Mouse (Mus musculus): ENCODE results near the gene Mllt6.

DNA sequence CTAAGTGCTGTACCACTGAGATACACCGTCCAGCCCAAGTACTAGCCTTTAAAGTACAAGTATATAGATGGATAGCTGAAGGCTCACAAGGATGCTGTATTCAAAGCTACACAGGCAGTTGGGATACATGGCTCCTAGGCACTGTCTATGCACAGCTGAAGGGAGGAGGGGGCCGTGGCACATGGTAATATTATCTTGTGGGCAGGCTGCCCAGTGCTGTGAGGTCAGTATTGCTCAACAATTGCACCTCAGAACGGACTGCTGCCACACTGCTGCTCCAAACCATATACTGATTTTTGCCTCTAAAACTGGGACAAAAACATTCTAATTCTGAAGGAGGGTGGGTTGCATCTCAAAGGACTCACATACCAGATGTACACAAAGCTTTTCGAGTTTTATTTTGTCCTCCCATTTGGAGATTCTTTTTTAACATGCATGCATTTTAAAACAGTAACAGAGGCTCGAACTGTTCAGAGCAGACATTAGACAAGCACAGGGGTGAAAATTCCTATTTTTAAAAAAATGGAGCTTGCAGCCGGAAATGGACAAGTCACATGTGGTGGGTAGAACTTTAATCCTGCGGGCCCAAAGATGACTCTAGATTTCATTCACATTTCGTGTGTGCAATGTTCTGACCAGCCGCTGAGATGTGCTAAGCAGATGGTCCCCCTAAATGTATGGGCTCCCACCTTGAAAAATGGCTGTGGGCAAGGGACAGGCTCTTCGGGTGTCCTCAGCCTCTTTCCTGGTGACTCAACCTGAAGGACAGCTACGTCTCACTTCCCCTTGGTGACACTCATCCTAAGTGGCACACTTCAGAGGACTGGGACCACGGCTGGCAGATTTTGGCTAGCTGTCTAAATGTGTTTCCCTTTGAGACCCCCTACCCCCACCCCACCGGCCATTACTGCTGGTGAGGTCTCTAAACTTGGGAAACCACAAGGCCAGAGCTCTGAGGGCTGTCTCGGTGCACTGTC lies 51.9 kb downstream of the Mllt6 start:
- TF ChIP-seq CTCF (IDR thresholded peaks at IDR 0.05; ENCODE audit: low read depth): no peak
- no peak for TF ChIP-seq EP300 (IDR thresholded peaks at IDR 0.05; ENCODE audit: low read depth)

Data from liver, embryonic 14.5 days (tissue).